Mouse (Mus musculus) adrenal gland, postnatal 25 days (tissue): ENCODE measurements at regions not wholly inside any gene's neighbourhood (a gene's known extent, or its start where the extent isn't known, plus 50 kb on each side); places are given as distances from the start of the nearest gene placed in this dataset.

ENCODE experiments used
- microRNA-seq, 2 experiments: library from miRNA; unstranded; fragments of <30 nt; microRNA quantifications; one replicate each; pipeline ENCODE4 v1.2.0; 2021

Small RNA genes in the stretch of these regions (microRNA-seq; reads per million reads assigned to microRNA genes)
- 89.3 to 165 reads per million in 2 experiments for gene Mir138-1
